Mouse (Mus musculus) heart, postnatal 10 days (tissue): ENCODE results near the gene Ano2. TPM values are rescaled to one million over a fixed set of nuclear protein-coding genes. Genes with fewer than 3 reads are reported as not detected.

Experiments
- DNase-seq, 2 experiments: peaks; one replicate each; pipeline ENCODE4 v3.0.0; 2021
- intact Hi-C: fragments of 180-260 bp; cut with DNase I; formaldehyde crosslinking; loops from one replicate; pipeline ENCODE4 v1.15.1; 2025
- total RNA-seq, 2 experiments: library from RNA; stranded (reverse); gene quantifications; 2 replicates each; pipeline ENCODE4 v1.2.3; 2021

The Ano2 gene
- total RNA-seq, 2 experiments from 2014 or later: not detected

GRCm38 (mm10) chr6:125737511-125738285 is 47.5 kb downstream of the Ano2 start:
- no peak for DNase-seq
- intact Hi-C loops: no loop called here

GRCm38 (mm10) chr6:125743203-125744100 is 53.2 kb downstream of the Ano2 start:
- intact Hi-C loops: loop anchor here (5.0 kb wide), 1 partner anchor 424 kb away; the partner anchor contains the start of gene Ntf3
- peak in 1 of 2 experiments; percentile 12 for DNase-seq

- no peak for DNase-seq
- intact Hi-C loops: no loop called here
Observed at GRCm38 (mm10) chr6:125747322-125747930, 57.2 kb downstream of the Ano2 start.

GRCm38 (mm10) chr6:125748646-125749045 is 58.4 kb downstream of the Ano2 start:
- intact Hi-C loops: no loop called here
- no peak for DNase-seq

GRCm38 (mm10) chr6:125762851-125763519 is 72.8 kb downstream of the Ano2 start:
- intact Hi-C loops: no loop called here
- no peak for DNase-seq

GRCm38 (mm10) chr6:125773256-125773655 is 83.0 kb downstream of the Ano2 start:
- intact Hi-C loops: no loop called here
- DNase-seq: no peak

- DNase-seq: no peak
Observed at GRCm38 (mm10) chr6:125776291-125776690, 86.1 kb downstream of the Ano2 start.

GRCm38 (mm10) chr6:125802954-125803353 is 112.7 kb downstream of the Ano2 start:
- intact Hi-C loops: no loop called here
- DNase-seq: no peak

More at GRCm38 (mm10) chr6:125776291-125776690, 86.1 kb downstream of the Ano2 start:
- intact Hi-C loops: no loop called here

GRCm38 (mm10) chr6:125803364-125804011 is 113.3 kb downstream of the Ano2 start:
- no peak for DNase-seq
- intact Hi-C loops: no loop called here

GRCm38 (mm10) chr6:125808996-125809649 is 118.9 kb downstream of the Ano2 start:
- intact Hi-C loops: no loop called here

GRCm38 (mm10) chr6:125811395-125811794 is 121.2 kb downstream of the Ano2 start:
- intact Hi-C loops: no loop called here
- no peak for DNase-seq

More at GRCm38 (mm10) chr6:125808996-125809649, 118.9 kb downstream of the Ano2 start:
- no peak for DNase-seq

GRCm38 (mm10) chr6:125838121-125838520 is 147.9 kb downstream of the Ano2 start:
- no peak for DNase-seq
- intact Hi-C loops: no loop called here

- intact Hi-C loops: no loop called here
- DNase-seq: no peak
Observed at GRCm38 (mm10) chr6:125841284-125841683, 151.1 kb downstream of the Ano2 start.

- DNase-seq: no peak
- intact Hi-C loops: no loop called here
Observed at GRCm38 (mm10) chr6:125851196-125851595, 161.0 kb downstream of the Ano2 start.

- no peak for DNase-seq
- intact Hi-C loops: no loop called here
Observed at GRCm38 (mm10) chr6:125858294-125858693, 168.1 kb downstream of the Ano2 start.

- intact Hi-C loops: loop anchor here (1.0 kb wide), 1 partner anchor 300 kb away; no protein-coding TSS in a partner anchor
- DNase-seq: peak; percentile 16 to 43
Observed at GRCm38 (mm10) chr6:125868516-125868915, 178.3 kb downstream of the Ano2 start.

- intact Hi-C loops: no loop called here
- no peak for DNase-seq
Observed at GRCm38 (mm10) chr6:125871482-125871881, 181.3 kb downstream of the Ano2 start.

- intact Hi-C loops: no loop called here
- DNase-seq: no peak
Observed at GRCm38 (mm10) chr6:125874742-125875141, 184.5 kb downstream of the Ano2 start.

GRCm38 (mm10) chr6:125876884-125877283 is 186.7 kb downstream of the Ano2 start:
- intact Hi-C loops: no loop called here
- DNase-seq: no peak
